Mouse (Mus musculus) kidney, adult 2 months (tissue): Measurements from ENCODE around the gene Gm17416.

ENCODE experiments used
- CTCF ChIP-seq: fragments of 200-500 bp; conservative IDR thresholded peaks from 2 replicates; pipeline ENCODE4 v1.5.1; 2011; ENCODE audit warnings: low read depth, mild to moderate bottlenecking, control low read depth, low read length, moderate library complexity, mixed read lengths; ENCODE audit not compliant: insufficient read depth, insufficient read length
- POLR2A ChIP-seq: fragments of 200-500 bp; IDR thresholded peaks from one replicate; pipeline ENCODE4 v1.6.1; 2011; ENCODE audit warnings: low read depth, low read length, control low read depth

DNA sequence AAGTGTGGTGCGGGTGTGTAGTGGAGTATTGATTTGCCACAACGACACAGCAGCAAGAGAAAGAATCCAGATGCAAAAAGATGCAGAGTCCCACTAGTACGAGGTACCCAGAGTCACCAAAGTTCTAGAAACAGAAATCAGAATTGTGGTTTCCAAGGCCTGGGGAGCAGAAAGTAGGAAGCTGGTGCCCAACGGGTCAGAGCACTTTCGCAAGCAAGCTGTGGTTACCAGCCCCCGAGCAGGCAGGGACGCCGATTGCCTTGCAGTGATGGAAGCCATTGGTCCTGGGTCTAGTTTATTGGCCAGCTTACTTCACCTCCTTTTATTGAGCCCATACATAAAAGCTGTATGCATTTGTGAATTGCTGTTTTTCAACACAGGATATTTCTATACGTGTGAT, 27.2 kb upstream of the Gm17416 start:
- no peak for TF ChIP-seq POLR2A
- no peak for TF ChIP-seq CTCF
